Mouse (Mus musculus) mature B cell (primary cell): ENCODE measurements around the gene Hfe2.
"Not testable (repeated sequence)": the region's sequence is repeated elsewhere in the genome, so short reads cannot be mapped to it uniquely, and the experiment has no call there.

Source experiments
- in situ Hi-C: fragments of 300-500 bp; cut with MboI; formaldehyde crosslinking; loops from 2 replicates; pipeline ENCODE4 v1.14.3; 2019

Gene Hfe2

DNA sequence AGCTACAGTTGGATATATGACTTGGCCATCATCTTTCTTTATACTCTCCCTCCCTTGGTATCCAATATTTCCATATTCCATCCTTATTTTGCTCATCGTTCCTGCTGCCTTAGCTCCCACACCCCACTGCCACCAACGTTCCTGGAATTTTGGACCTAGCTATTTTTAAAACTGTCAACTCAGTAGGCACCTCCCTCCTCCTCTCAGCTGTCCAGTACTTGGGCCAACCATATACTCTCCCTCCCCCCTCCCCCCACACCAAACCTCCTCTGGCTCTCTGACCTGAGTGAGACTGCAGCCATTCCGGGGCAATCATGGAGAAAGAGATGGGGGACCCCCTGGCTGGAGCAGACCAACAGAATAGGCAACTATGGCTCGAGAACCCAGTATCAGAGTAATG lies at the start of gene Hfe2:
TSS of gene Hfe2 (plus strand) at position 259 of the 400 bp plus-strand sequence.
- in situ Hi-C loops, result no loop called here

DNA sequence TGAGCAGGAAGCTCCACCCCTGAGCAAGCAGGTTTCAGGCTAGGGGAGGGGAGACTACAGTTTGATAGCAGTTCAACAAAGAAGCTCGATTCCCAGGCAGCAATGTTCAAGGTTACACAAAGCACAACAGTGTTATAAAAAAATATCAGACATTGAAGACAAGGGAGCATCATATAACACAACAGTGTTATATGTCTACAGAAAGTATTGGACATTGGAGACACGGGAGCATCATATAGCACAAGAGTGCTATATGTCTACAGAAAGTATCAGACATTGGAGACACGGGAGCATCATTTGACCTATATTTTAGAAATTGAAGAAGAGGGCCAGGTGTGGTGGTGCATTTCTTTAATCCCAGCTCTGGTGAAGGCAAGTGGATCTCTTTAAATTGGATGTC lies 47.9 kb upstream of the Hfe2 start:
- in situ Hi-C loops, result no loop called here

DNA sequence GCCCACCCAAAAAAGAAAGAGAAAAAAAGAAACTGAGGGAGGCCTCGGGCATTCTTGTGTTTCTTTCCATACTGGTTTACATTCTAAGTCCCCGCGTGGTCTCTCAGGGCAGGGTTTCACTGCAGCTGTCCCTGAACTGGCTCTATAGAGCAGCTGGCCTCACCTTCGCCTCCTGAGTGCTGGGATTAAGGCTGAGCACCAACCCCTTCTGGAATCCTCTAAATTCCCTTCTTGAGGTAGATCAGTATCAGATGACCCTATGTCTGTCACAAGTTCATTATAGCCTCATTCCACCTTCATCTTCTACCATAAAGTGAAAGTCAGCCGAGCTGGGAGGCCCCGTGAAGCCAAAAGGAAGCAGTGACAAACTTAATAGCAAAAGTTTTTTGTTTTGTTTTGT lies 47.4 kb upstream of the Hfe2 start:
- in situ Hi-C loops, result no loop called here

DNA sequence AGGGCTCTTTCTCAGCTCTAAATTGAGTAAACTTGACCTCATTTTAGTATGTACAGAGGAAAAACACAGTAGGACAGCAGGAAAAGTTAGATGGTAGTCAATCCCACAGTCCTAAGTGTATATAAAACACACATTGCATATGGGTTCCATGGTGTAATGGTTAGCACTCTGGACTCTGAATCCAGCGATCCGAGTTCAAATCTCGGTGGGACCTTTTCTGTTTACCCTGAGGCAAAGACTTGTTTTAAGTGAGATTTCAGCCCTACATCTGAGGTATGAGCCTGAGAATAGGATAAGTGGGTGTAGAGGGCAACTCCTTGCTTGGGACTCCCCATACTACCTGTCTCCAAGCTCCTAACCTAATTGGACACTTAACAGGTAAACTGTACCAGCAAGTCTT lies 45.7 kb upstream of the Hfe2 start:
- in situ Hi-C loops, result no loop called here

DNA sequence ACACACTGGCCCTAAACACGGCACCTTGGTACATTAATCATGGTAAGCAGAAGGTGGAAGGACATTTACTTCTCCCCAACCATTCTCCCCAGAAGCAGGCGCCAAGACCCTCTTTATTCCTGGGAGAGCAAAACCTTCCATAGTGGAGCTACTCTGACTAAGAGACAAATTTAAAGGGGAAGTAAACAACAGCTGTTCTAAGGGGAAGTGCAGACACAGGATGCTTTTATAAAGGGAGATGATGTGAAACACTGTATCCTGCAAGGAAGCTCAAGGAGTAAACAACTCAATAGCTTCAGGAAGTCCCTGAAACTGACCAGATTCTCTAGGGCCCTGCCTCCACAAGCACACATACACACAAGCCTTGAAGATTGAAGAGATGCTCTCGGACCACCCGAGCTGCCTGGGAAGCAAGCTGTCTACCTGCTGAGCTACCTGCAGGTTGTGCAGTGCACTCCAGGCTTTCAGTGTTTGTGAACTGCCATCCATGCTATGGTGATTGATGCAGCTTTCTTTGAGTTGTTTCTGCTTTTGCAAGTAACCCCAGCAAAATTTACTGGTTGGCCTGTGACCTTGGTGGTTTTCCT lies 44.2 kb upstream of the Hfe2 start:
- in situ Hi-C loops, result no loop called here

DNA sequence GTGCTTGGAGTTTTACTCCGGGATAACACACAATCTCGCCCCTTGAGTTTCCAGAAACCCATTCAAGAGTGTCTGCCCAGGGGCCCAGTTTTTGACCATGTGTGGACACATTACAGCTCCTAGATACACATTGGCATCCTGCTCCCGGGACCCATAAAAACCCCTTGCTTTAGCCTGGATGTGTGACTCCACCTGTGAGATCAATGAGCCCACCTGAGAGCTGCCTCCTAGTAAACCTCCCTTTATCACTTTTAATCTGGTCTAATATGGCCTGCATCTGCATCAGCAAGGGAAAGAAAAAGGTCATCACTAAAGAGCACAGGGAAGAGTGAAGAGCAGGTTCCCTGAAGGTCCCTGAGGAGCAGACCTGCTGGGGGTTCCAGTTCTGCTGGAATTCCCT lies 43.1 kb upstream of the Hfe2 start:
- in situ Hi-C loops, result no loop called here

DNA sequence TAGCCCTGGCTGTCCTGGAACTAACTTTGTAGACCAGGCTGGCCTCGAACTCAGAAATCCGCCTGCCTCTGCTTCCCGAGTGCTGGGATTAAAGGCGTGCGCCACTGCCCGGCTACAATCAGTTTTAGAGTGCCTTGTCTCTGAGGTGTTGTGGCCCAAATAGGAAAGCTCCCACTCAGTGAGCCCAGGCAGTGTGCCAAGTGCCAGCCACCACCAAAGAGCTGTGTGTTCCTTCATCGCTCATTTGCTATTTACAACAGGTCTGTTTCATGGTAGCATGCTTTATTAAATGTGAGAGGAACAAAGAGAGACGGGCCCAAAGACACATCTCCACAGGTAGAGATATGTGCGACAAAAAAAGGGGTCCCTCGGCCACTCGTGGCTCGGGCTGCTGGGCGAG lies 42.5 kb upstream of the Hfe2 start:
- in situ Hi-C loops, result no loop called here

DNA sequence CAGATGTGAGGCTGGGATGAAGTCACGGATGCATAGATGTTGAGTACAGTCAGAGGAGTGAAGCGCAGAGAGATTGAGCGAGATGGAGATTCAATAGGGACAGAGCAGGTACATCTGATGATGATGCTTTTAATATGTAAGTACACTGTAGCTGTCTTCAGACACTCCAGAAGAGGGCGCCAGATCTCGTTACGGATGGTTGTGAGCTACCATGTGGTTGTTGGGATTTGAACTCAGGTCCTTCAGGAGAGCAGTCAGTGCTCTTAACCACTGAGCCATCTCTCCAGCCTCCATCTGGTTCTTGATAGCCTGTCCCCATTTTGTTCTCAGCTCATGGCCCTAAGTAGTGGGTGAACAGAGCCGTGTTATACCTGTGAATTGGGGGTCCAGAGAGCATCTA lies 41.9 kb upstream of the Hfe2 start:
- in situ Hi-C loops, result not testable (repeated sequence)

DNA sequence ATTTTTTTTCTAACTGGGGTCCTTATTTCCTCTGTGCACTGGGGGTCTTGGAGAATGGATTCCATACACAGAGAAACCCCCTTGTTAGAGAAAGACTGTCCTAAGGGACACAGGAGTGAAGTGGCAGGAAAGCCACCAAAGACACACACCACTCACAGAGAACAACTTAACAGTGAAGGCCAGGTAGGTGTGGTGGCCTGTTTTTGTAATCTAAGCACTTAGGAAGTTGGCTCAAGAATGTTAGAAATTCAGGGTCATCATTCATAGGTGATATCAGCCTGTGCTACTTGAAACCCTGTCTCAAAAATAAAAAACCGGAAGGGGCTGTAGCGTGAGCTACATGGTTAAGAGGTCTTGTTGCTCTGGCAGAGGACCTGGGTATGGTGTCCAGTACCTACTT lies 41.0 kb upstream of the Hfe2 start:
- in situ Hi-C loops, result no loop called here

DNA sequence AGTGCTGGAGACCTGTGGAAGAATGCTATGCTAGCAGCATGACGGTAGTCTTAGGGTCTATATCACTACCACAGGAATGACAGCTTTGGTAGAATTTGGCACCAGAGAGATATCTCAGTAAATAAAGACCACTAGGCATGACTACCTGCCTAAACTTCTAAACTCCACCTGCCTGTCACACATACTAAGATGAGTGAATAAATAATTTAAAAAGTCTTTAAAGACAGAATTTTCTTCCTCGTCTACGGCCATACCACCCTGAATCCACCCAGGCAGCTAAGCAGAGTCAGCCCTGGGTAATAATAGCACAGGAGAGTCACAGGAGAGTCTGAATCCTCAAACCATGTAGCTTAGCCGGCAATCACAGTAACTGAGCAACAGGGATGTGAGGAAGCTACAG lies 40.1 kb upstream of the Hfe2 start:
- in situ Hi-C loops, result no loop called here

DNA sequence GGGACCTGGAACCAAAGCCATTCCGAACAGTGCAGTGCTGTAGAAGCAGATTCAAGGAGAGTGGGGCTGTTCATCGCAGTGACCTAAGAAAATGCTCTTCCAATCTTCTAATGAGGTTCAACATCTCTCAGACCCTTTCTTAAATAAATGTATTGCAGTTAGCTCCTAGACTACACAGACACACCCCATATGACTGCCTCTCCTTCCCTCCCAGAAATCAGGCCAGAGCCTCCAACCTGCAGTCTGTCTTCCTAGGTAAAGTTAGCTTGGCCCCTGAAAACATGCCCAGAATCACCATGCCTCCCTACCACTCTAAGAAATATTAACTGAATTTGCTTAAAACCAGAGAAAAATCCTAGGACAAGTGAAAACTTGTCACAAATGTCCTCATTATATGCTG lies 39.6 kb upstream of the Hfe2 start:
- in situ Hi-C loops, result no loop called here

DNA sequence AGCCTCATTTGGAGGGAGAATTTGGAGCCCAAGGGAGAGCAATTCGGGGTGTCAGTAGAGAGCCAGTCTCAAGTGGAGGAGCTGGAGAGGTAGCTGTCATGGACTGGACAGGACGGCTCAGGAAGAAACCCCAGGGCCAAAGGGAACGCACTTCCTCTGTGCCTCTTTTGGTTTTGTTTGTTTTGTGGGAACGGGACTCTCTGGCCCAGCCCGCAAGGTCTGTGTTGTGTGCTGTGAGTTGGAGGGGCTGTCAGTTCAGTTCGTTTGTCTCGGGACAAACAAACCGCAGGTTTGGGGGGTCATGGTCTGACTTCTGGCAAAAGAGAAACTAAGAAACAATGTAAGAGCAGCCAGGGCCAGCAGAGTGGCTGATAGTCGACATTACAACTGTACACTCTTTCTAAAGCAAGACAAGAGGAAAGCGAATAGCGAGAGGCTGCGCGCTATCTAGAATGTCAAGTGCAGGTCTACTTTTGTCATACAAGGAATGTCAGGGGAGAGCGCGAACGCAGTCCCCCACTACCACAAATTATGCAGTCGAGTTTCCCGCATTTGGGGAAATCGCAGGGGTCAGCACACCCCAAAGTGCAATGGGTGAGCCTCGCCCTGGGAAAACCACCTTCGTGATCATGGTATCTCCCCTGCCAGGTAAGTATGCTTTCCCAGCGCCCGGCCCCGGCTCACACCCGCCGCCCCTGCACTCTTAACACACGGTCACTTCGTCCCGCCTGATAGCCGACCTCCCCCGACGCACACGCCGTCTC lies 38.7 kb upstream of the Hfe2 start:
- in situ Hi-C loops, result not testable (repeated sequence)

DNA sequence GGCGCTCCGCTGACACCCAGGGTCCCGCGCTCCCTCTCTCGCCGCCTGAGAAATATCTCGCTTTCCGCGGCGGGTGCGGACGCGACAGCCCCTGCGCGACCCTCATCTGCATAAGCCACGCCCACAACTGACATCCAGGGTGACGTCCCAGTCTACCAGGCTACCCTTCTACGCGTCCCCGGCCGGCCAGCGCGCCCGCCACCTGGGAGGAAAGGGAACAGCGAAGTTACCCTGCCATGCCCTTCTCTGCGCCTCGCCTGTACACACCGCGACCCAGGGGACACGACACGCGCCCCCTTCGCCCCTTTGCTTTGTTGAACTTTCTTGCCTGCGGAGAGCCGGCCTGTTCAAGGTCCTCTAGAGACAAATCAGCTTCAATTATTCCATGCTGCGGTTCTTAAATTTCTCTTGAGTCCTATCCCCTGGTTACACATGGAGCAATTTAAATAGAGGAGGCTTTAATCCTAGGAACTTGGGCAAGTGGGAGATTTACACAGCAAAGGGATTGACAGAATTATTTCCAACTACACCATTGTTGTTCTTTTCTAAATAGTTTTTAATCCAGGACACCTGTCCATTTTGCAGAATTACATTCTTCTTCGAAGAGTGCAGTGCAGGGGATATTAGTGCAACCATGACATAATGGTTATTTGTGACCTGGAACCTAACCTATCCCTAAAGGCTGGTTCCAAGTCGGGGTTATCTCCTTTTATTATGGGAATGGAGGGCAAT lies 38.0 kb upstream of the Hfe2 start:
- in situ Hi-C loops, result not testable (repeated sequence)

DNA sequence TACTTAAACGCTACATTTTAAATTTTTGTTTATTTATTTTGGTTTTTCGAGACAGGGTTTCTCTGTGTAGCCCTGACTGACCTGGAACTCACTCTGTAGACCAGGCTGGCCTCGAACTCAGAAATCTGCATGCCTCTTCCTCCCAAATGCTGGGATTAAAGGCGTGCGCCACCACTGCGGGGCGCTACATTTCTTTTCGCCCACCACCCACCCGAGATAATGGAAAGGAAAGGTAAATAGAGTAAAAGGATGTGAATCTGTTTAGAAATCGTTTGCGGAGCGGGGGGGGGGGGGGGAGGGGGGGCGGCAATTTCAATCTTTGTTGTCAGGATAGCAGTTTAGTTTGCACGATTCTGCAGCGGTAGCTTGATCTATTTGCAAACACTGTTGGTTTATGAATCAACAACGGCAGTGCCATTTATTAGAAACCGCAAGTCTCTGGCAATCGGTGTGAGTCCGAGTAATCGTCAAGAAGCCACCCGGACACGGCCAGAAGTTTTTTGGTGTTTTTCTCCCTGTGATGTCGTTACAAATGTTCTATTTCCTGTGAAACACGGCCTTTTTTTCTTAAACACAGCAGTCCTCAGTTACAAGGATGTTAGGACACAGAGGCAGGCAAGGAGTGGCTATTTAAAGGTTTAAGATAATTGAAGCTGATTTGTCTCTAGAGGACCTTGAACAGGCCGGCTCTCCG lies 37.2 kb upstream of the Hfe2 start:
- in situ Hi-C loops, result no loop called here

DNA sequence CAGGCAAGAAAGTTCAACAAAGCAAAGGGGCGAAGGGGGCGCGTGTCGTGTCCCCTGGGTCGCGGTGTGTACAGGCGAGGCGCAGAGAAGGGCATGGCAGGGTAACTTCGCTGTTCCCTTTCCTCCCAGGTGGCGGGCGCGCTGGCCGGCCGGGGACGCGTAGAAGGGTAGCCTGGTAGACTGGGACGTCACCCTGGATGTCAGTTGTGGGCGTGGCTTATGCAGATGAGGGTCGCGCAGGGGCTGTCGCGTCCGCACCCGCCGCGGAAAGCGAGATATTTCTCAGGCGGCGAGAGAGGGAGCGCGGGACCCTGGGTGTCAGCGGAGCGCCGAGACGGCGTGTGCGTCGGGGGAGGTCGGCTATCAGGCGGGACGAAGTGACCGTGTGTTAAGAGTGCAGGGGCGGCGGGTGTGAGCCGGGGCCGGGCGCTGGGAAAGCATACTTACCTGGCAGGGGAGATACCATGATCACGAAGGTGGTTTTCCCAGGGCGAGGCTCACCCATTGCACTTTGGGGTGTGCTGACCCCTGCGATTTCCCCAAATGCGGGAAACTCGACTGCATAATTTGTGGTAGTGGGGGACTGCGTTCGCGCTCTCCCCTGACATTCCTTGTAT lies 36.6 kb upstream of the Hfe2 start:
- in situ Hi-C loops, result not testable (repeated sequence)

DNA sequence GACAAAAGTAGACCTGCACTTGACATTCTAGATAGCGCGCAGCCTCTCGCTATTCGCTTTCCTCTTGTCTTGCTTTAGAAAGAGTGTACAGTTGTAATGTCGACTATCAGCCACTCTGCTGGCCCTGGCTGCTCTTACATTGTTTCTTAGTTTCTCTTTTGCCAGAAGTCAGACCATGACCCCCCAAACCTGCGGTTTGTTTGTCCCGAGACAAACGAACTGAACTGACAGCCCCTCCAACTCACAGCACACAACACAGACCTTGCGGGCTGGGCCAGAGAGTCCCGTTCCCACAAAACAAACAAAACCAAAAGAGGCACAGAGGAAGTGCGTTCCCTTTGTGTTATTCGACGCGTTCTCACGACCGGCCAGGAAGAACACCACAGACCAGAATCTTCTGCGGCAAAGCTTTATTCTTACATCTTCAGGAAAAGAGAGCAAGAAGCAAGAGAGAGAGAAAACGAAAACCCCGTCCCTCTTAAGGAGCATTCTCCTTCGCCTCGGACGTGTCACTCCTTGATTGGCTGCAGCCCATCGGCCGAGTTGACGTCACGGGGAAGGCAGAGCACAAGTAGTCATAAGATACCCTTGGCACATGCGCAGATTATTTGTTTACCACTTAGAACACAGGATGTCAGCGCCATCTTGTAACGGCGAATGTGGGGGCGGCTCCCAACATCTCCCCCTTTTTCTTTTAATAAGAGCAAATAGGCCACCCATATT lies 35.9 kb upstream of the Hfe2 start:
- in situ Hi-C loops, result not testable (repeated sequence)

DNA sequence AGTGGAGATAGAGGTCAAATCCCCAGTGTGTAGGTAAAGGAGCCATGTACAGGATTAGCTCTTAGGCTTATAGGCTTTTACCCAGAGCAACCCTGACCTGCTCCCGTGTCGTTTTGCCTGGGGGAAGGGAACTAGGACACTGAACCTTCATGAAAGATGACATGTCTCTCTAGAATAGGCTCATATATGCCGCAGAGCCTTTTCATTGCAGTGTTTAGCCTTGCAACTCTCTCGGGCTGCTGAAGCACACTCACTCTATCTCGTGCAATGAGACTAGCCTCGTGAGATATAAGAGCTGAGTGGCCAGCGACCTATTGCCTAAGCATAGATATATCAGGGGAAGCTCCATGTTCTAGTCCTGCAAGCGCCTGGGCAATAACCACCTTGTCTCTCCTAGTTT lies 35.3 kb upstream of the Hfe2 start:
- in situ Hi-C loops, result not testable (repeated sequence)

DNA sequence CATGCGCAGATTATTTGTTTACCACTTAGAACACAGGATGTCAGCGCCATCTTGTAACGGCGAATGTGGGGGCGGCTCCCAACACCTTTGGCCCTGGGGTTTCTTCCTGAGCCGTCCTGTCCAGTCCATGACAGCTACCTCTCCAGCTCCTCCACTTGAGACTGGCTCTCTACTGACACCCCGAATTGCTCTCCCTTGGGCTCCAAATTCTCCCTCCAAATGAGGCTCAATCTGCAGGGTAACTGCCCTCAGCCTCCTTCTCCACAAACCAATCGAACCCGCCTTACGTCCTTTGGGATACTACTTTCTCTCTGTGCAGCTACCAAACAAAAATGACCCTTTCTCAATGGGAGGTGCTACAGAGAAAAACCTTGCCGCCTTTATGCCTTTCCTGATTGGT lies 30.5 kb upstream of the Hfe2 start:
- in situ Hi-C loops, result not testable (repeated sequence)

DNA sequence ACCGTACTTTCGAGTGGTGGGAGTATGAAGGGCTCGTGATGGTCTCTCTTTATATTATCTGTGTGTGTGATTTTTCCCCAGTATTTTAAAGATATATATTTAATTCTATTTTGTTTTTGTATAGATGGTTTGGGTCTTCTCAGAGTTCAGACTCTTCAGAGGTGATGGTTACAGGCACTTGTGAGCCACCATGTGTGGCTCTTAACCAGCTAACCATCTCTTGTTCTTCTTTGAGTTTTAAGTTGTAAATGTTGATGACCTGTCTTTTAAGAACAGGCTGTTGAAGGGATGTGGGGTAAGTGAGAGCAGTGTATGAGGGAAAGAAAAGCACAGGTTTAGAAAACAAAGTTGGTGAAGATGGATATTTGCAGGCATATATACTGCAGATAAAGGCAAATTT lies 30.1 kb upstream of the Hfe2 start:
- in situ Hi-C loops, result no loop called here

DNA sequence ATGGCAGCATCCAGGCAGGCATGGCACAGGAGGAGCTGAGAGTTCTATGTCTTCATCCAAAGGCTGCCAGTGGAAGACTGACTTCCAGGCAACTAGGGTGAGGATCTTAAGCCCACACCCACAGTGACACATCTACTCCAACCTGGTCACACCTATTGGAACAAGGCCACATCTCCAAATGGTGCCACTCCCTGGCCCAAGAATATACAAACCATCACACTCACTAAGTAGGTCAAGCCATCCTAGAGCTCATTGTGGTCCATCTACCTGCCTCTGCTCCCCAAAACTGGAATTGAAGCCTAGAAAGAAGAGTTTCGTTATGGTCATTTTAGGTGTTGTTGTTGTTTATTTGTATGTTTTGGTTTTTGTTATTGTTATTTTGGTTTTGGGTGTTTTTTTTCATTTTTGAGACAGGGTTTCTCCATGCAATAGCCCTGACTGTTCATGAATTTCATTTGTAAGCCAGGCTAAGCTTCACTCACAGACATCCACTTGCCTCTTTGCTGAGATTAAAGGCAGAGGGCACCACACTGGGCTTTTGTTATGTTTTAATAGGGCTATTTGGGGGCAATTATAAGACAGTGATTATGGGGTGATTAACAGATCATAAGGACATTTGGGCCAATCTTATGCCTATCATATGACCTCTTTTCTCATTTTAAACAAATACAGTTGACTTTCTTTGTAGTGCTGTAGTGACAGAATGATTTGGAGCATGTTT lies 29.3 kb upstream of the Hfe2 start:
- in situ Hi-C loops, result no loop called here

DNA sequence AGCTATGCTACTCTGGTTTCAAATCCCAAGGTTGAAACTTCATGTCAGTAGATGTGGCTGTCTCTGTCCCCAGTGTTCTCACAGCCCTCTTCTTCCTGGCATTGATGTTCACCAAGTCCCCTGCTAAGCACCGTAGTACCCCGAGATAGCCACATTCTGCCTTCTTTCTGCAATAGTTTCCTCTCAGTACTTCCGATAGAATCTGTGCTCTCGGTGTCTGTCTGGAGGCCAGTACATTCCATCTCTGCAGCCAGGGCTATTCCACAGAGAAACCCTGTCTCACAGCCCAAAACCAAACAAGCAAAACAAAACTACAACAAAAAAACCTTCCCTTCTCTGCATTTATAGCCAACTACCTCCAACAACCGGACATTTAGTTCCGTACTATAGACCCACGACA lies 28.8 kb upstream of the Hfe2 start:
- in situ Hi-C loops, result no loop called here
